Mouse (Mus musculus) Patski (cell line): ENCODE data around the gene Frmd4a. TPM values are rescaled to one million over a fixed set of nuclear protein-coding genes. Genes with fewer than 3 reads are reported as not detected.

Experiments used
- ATAC-seq: fragments of 100-300 bp; one replicate; pipeline ENCODE4 v1.8.0; 2021
- CTCF ChIA-PET: fragments of 350-600 bp; sonication (Branson Sonifier 250); formaldehyde crosslinking; loops from one replicate; lab custom pipeline; 2022; ENCODE audit warnings: inconsistent platforms; lab: Charles Lee
- POLR2A ChIA-PET: fragments of 350-600 bp; sonication (Branson Sonifier 250); formaldehyde crosslinking; loops from one replicate; lab custom pipeline; 2022; ENCODE audit warnings: antibody characterized with exemption, inconsistent platforms; lab: Charles Lee
- DNase-seq: peaks from one replicate; pipeline ENCODE4 v3.0.0-alpha.2; 2011; ENCODE audit warnings: low read depth, low spot score
- H3K27me3 ChIP-seq: fragments of 371-371 bp; one replicate; pipeline ENCODE4 v1.5.1; 2021
- CTCF ChIP-seq: fragments of 100-300 bp; IDR thresholded peaks from one replicate; pipeline ENCODE4 v1.5.1; 2021
- in situ Hi-C: fragments of 300-500 bp; cut with MboI; formaldehyde crosslinking; loops from 3 replicates; pipeline ENCODE4 v1.11.1; 2018; ENCODE audit warnings: low pct_unique_long_range_greater_than_20kb, mixed read lengths
- polyA plus RNA-seq: library from polyadenylated mRNA; unstranded; gene quantifications from one replicate; pipeline ENCODE4 v1.2.3, GENCODE M21; 2021

Frmd4a gene
- polyA plus RNA-seq, 1 experiment from 2014 or later: 40.6 TPM

DNA sequence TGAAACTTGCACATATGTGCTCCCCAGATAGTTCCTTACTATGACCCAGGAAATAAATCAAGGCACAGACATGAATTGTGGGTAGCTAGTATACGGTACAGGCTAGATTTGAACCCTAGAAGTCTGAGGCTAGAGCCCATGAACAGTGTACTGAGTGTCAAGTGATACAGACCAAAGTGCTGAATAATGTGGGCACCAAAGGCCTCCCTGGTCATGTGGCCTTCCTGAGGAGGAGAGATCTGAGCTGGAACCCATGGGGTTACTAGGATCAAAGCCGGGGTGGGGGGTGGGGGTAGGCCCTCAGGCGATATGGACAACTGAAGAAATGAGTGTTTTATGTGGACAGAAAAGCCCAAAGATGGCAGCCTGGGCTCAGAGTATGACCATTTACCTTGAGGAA, 544.9 kb downstream of the Frmd4a start:
- H3K27me3 ChIP-seq: no peaks in the 10 kb centered on the region
- in situ Hi-C loops: no loop called here
- ATAC-seq (no peak), DNase-seq (no peak)
- ChIA-PET POLR2A (interaction anchor here (1.0 kb wide), 1 partner anchor 52 kb away, joined by 3 read pairs; no protein-coding TSS in a partner anchor), CTCF (interaction anchor here (1.1 to 1.6 kb wide), 4 partner anchors 18 to 75 kb away, joined by 3 to 4 read pairs (median 3); no protein-coding TSS in a partner anchor)
- no peak for TF ChIP-seq CTCF

DNA sequence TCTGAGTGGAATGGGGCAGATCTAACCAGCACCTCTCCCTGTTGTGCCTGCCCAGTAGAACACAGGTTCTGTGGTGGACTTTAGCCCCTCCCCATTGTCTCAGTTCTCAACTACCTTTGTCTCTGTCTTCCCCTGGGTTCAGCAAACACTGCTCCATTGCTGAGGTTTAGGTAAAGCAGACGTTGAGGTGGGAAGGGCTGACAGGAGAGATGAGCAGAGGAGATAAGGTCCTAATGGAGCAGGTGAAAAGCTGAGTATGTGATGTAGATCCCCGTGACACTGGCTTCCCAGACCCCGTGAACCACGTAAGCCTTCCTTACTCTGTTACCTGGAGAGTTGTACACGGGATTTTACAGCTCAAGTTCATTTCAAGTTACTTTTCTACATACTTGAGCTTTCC, 545.3 kb downstream of the Frmd4a start:
- POLR2A ChIA-PET: interaction anchor here (1.0 kb wide), 1 partner anchor 52 kb away, joined by 3 read pairs; no protein-coding TSS in a partner anchor
- no peak for TF ChIP-seq CTCF
- ATAC-seq: no peak
- no peaks in the 10 kb centered on the region for H3K27me3 ChIP-seq
- in situ Hi-C loops: no loop called here
- CTCF ChIA-PET: interaction anchor here (0.7 to 1.6 kb wide), 5 partner anchors 17 to 311 kb away, joined by 3 to 4 read pairs (median 3); no protein-coding TSS in a partner anchor
- no peak for DNase-seq

DNA sequence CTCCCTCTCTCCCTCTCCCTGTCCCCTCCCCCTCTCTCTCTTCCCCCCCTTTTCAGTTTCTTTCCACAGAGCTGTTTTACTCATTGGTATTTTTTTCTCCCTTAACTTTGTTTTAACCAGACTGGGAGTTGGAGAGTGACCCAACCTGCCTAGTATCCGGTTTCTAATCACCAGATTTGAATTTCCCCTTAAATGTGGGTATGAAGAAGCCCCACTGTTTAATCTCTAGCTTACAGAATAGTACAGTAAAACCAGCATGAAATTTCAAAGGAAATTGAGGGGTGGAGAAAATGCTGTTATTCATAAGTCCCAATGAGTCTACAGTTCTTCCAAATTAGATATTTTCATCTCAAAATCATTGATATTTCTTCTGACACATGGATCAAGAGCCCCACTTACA, 545.8 kb downstream of the Frmd4a start:
- in situ Hi-C loops: no loop called here
- no peak for TF ChIP-seq CTCF
- no peaks in the 10 kb centered on the region for H3K27me3 ChIP-seq
- ChIA-PET CTCF (interaction anchor here (0.7 to 1.6 kb wide), 6 partner anchors 17 to 310 kb away, joined by 3 to 4 read pairs (median 3); no protein-coding TSS in a partner anchor), POLR2A (interaction anchor here (0.7 to 1.0 kb wide), 2 partner anchors 20 to 53 kb away, joined by 3 read pairs; no protein-coding TSS in a partner anchor)
- no peak for DNase-seq
- ATAC-seq: no peak

DNA sequence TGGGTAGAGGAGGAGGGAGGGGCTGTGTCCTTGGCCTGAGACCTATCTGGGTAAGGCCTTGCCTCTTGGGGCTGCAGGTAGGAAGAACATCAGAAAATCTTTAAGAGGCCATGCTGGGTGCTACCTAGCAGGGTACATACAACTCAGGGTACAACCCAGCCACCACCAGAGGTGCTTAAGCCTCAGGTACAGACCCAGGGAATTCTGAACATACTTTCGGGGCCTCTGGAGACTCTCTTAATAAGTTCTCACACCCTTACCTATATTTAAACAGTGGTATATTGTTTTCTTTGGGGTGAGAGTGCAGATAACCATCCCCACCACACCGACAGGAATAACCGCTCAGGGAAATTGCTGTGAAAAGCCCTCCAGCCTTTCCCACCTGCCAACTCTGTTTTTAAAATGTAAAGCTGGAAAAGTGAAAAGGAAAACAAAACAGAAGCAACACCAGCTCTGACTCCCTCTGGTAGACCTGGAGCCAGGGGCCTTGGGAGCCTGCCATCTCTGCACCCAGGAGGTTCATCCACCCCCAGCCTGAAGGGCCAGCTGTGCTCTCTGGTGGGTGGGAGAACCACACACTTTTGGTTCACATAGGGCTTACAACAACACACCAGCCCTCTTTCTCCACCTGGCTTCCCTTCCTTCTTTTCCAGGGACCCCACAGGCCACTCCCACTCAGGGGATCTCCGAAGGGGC, 548.9 kb downstream of the Frmd4a start:
- CTCF ChIA-PET: no interaction called here
- no peaks in the 10 kb centered on the region for H3K27me3 ChIP-seq
- in situ Hi-C loops: no loop called here
- ATAC-seq: no peak
- DNase-seq: no peak
- POLR2A ChIA-PET: no interaction called here
- no peak for TF ChIP-seq CTCF

DNA sequence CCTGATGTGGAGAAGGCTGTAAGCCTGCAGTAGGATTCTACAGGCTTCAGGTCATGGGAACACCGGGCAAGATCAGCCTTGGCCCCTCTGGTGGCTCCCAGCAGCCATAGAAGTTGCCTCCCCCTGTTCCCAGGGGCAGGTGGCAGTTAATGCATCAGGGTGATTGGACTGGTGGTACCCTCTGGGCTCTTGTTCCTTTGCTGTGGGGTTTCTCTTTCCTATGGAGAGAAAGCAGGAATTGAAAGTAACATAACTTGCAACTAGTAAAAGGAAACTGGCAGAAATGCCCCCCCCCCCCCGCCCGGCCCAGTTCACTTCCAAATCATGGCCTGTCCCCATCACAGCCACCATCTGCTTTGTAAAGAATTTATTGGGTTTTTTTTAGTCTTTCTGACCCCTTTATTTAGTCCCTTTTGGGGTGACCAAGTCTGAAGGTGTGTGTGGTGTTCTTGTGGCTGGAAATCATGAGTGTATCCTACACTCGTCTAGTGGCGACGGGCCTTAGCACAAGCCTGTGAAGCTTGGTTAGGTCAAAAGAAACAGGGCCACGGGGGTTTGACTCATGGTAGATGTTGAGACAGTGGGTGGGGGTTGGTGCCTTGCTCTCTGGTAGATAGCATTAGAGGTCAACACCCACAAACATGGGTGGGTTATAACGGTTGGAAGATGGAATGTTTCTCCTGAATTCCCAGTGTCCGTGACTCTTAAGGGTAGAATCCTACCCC, 549.6 kb downstream of the Frmd4a start:
- no peak for DNase-seq
- no peak for TF ChIP-seq CTCF
- no peak for ATAC-seq
- ChIA-PET POLR2A (no interaction called here), CTCF (interaction anchor here (1.1 to 2.1 kb wide), 2 partner anchors 19 to 34 kb away, joined by 3 to 5 read pairs; no protein-coding TSS in a partner anchor)
- H3K27me3 ChIP-seq: no peaks in the 10 kb centered on the region
- in situ Hi-C loops: no loop called here

DNA sequence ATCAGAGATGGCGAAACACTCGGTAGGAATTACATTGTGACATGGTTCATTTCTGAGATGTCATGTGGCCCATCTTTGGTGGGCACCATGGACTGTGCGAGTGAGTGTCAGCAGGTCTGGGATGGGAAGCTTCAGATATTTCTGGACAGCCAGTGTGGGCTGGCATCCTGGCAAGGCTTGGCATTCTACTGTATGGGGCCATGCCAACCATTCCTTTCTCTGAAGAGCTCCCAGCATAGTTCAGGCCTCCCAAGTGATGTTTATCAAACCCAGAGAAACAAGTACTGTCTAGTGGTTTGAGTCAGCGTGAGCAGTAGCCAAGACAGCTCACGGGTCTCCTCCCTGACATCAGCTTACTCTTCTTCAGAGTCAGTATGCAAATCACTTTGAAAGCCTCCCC, 551.5 kb downstream of the Frmd4a start:
- ChIA-PET POLR2A (no interaction called here), CTCF (interaction anchor here (1.1 to 2.1 kb wide), 4 partner anchors 12 to 32 kb away, joined by 3 to 5 read pairs (median 4); no protein-coding TSS in a partner anchor)
- no peak for TF ChIP-seq CTCF
- ATAC-seq: peak; percentile 28
- no peaks in the 10 kb centered on the region for H3K27me3 ChIP-seq
- DNase-seq: no peak
- in situ Hi-C loops: no loop called here

DNA sequence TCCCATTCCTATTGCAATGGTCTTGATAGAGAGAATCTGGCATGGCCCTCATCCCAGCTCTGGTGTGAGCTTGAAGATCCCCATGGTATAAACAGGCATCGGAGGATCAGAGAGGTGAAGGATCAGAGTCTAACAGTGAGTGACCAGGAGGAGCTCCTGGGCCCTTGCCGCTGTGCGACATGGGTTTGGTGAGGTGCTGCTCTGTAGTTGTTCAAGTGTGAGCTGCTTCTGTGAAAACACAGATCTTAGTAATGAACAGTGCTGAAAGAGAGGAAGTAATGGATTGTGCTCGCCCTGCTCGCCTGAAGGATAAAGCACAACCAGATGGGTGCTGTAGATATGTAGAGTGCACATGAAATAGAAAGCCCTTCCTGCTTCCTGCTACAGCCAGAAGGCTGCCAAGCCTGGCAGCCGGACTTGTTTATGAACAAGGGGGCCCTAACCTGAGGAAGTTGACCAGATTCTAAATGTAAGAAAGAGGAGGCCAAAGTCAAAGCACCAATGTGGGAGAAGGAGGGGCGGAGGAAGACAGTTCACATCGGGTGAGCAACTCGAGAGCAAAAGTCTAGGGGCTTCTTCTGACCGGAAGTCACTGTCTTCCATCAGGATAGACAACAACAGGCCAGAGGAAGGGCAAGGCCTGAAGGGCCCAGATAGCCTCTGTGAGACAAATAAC, 552.8 kb downstream of the Frmd4a start:
- ChIA-PET CTCF (interaction anchor here (1.3 kb wide), 1 partner anchor 21 kb away, joined by 3 read pairs; no protein-coding TSS in a partner anchor), POLR2A (no interaction called here)
- DNase-seq (no peak), ATAC-seq (no peak)
- no peaks in the 10 kb centered on the region for H3K27me3 ChIP-seq
- TF ChIP-seq CTCF: no peak
- in situ Hi-C loops: no loop called here

DNA sequence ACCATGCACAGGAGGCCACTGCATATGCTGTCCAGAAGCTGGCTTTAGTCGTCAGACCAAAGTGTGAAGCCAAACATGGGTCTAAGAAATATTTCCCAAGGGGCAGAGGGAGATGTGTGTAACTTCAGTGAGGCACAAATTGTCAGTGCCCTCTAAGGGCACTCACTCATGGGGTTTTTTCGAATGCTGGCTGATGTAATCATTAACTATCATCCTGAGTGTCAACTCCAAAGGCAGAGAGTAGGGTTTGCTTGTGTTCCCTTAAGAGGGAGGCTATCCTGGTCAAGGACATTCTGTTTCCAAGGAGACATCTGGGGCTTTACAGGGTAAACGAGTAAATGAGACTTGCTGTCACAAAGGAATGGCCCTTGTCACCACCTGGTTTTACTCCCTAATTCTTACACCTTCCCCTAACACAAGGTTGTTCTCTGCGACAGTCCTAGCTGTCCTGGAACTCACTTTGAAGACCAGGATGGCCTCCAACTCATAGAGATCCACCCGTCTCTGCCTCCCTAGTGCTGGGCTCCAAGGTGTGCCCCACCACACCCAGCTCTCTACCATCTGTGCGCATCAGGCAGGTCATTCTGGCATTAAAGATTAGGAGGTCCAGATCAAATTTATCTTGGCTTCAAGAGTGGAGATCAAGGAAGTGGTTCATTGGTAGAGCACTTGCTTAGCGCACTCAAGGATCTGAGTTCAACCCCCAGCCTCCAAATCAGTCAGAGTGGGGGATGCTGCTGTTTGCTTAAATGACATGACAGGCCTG, 555.2 kb downstream of the Frmd4a start:
- no peak for ATAC-seq

DNA sequence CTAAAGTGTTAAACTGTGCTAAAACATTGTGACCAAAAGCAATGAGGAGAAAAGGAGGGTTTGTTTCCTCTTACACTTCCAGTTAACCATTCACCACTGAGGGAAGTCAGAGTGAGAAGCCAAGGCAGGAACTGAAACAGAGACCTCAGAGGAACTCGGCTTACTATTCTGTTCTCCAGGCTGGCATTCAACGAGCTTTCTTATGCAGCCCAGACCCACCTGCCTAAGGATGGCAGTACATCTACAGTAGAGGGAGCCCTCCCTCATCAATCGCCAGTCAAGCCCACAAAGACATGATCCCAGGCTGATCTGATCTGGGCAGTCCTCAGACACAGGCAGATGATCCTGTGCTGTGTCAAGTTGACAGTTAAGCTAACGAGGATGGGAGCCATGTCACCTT, 555.9 kb downstream of the Frmd4a start:
- in situ Hi-C loops: no loop called here
- CTCF ChIA-PET: interaction anchor here (1.6 kb wide), 1 partner anchor 10 kb away, joined by 6 read pairs; no protein-coding TSS in a partner anchor
- DNase-seq: no peak
- no peak for TF ChIP-seq CTCF
- no peak for ATAC-seq
- POLR2A ChIA-PET: interaction anchor here (0.6 kb wide), 1 partner anchor 73 kb away, joined by 3 read pairs; no protein-coding TSS in a partner anchor
- no peaks in the 10 kb centered on the region for H3K27me3 ChIP-seq

More for the DNA sequence above, 555.2 kb downstream of the Frmd4a start:
- no peak for DNase-seq
- H3K27me3 ChIP-seq: no peaks in the 10 kb centered on the region
- in situ Hi-C loops: no loop called here
- no peak for TF ChIP-seq CTCF
- ChIA-PET CTCF (interaction anchor here (0.8 to 1.6 kb wide), 2 partner anchors 8 to 11 kb away, joined by 3 to 6 read pairs; no protein-coding TSS in a partner anchor), POLR2A (interaction anchor here (1.1 kb wide), 1 partner anchor 11 kb away, joined by 3 read pairs; no protein-coding TSS in a partner anchor)
